Mouse (Mus musculus) R1 (cell line): Measurements from ENCODE around the gene Bcl7a.

Experiments
- DNase-seq: peaks from one replicate; pipeline ENCODE4 v3.0.0-alpha.2; 2018; ENCODE audit warnings: low read depth, low spot score

Gene Bcl7a

GRCm38 (mm10) chr5:123343707-123344627 is at the start of gene Bcl7a:
Gene Bcl7a, plus strand, starts transcription at chr5:123343834.
- DNase-seq = peak; percentile 89

GRCm38 (mm10) chr5:123294653-123295052 is 49.0 kb upstream of the Bcl7a start:
- no peak for DNase-seq

GRCm38 (mm10) chr5:123296224-123296806 is 47.3 kb upstream of the Bcl7a start:
- DNase-seq = peak; percentile 76

- no peak for DNase-seq
Measured at GRCm38 (mm10) chr5:123296972-123297754, 46.5 kb upstream of the Bcl7a start.

- DNase-seq = no peak
Measured at GRCm38 (mm10) chr5:123297830-123298229, 45.8 kb upstream of the Bcl7a start.

GRCm38 (mm10) chr5:123298526-123298925 is 45.1 kb upstream of the Bcl7a start:
- peak; percentile 71 for DNase-seq

GRCm38 (mm10) chr5:123300496-123301034 is 43.1 kb upstream of the Bcl7a start:
- DNase-seq = no peak

GRCm38 (mm10) chr5:123301780-123302521 is 41.7 kb upstream of the Bcl7a start:
- DNase-seq = no peak

GRCm38 (mm10) chr5:123307630-123308282 is 35.9 kb upstream of the Bcl7a start:
- DNase-seq = no peak

- DNase-seq = no peak
Measured at GRCm38 (mm10) chr5:123309816-123310215, 33.8 kb upstream of the Bcl7a start.

- no peak for DNase-seq
Measured at GRCm38 (mm10) chr5:123310221-123310620, 33.4 kb upstream of the Bcl7a start.

- no peak for DNase-seq
Measured at GRCm38 (mm10) chr5:123313058-123313630, 30.5 kb upstream of the Bcl7a start.

- no peak for DNase-seq
Measured at GRCm38 (mm10) chr5:123313851-123314380, 29.7 kb upstream of the Bcl7a start.

- no peak for DNase-seq
Measured at GRCm38 (mm10) chr5:123315219-123315866, 28.3 kb upstream of the Bcl7a start.

GRCm38 (mm10) chr5:123317992-123318391 is 25.6 kb upstream of the Bcl7a start:
- DNase-seq = peak; percentile 48

- peak; percentile 62 for DNase-seq
Measured at GRCm38 (mm10) chr5:123320136-123320535, 23.5 kb upstream of the Bcl7a start.

GRCm38 (mm10) chr5:123324242-123324641 is 19.4 kb upstream of the Bcl7a start:
- DNase-seq = peak; percentile 25

GRCm38 (mm10) chr5:123326006-123326750 is 17.5 kb upstream of the Bcl7a start:
- DNase-seq = no peak

GRCm38 (mm10) chr5:123326751-123327148 is 16.9 kb upstream of the Bcl7a start:
- no peak for DNase-seq
